14 mouse cellular contexts compared by ENCODE assay signal in the genomic region with DNA sequence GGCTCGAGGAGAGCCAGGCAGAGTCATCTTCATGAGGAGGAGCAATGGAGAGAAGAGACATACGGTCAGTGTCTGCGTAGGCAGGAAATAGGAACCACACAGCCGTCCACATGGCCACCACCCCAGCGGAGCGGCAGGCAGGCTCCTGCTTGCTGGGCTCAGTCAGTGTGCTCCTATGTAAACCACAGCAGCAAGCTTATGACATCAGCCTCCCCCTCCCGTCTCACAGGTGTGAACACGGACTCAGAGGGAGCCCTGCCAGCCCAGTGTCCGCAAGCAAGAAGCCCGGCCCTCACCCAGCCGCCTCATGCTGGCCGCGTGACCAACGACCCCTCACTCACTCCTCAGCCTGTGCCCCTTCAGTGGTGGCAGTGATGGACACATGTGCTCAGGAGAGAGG.
DNase-seq lines count a peak whose midpoint lies in the region; ATAC-seq and TF ChIP-seq lines count a peak whose summit lies in the region.
"Had no signal": no experiment of that assay in that cellular context is flagged by ENCODE, and none has a peak within 500 bp of the region (broad histone marks: within the 10 kb centered on the region; RNA-seq: fewer than 3 reads in every experiment).

No protein-coding gene starts in this region.

- intact Hi-C loops in heart, postnatal 10 days (cut with DNase I), result loop anchor here (5.0 kb wide), 1 partner anchor 76 kb away; no protein-coding TSS in a partner anchor
- intact Hi-C loops in gastrocnemius, adult 2 months (cut with DNase I), result no loop called here

- no peak overlapping the region for H3K4me2 ChIP-seq in lung, postnatal 0 days (replicated peaks; ENCODE audit: low read depth, low read length)
- H3K4me2 ChIP-seq in embryonic facial prominence, embryonic 14.5 days (ENCODE audit: low read depth, low read length), result no peak overlapping the region
- no peak overlapping the region for H3K4me2 ChIP-seq in limb, embryonic 15.5 days
- no peak overlapping the region for H3K4me2 ChIP-seq in midbrain, embryonic 16.5 days (ENCODE audit: low read length)
- H3K4me2 ChIP-seq: liver, embryonic 15.5 days had no signal

- no peaks in the 10 kb centered on the region for H3K27me3 ChIP-seq in lung, postnatal 0 days (replicated peaks; ENCODE audit: insufficient read depth, low read length)
- no peaks in the 10 kb centered on the region for H3K27me3 ChIP-seq in embryonic facial prominence, embryonic 14.5 days (replicated peaks; ENCODE audit: control insufficient read depth, insufficient read depth, low read length)
- no peaks in the 10 kb centered on the region for H3K27me3 ChIP-seq in limb, embryonic 15.5 days
- no peaks in the 10 kb centered on the region for H3K27me3 ChIP-seq in midbrain, embryonic 16.5 days (ENCODE audit: control insufficient read depth, insufficient read depth, low read depth, low read length)

- no peaks in the 10 kb centered on the region for H3K9me3 ChIP-seq in lung, postnatal 0 days (ENCODE audit: low read length)
- H3K9me3 ChIP-seq in embryonic facial prominence, embryonic 14.5 days (ENCODE audit: control insufficient read depth, low read length), result 0 out of 2 replicates have a peak, but pooled peaks cover 4% of the 10 kb centered on the region
- H3K9me3 ChIP-seq in limb, embryonic 15.5 days, result no peaks in the 10 kb centered on the region
- H3K9me3 ChIP-seq in midbrain, embryonic 16.5 days (replicated peaks; ENCODE audit: control insufficient read depth, low read length, poor library complexity, severe bottlenecking), result no peaks in the 10 kb centered on the region
- H3K9me3 ChIP-seq: liver, embryonic 15.5 days had no signal

- TF ChIP-seq CTCF in lung, postnatal 0 days (IDR thresholded peaks at IDR 0.05), result no peak
- no peak for TF ChIP-seq CTCF in gastrocnemius, adult 2 months (IDR thresholded peaks at IDR 0.05)

- no peaks in the 10 kb centered on the region for H3K36me3 ChIP-seq in lung, postnatal 0 days (ENCODE audit: insufficient read depth, low read length)
- H3K36me3 ChIP-seq in embryonic facial prominence, embryonic 14.5 days (ENCODE audit: control insufficient read depth, insufficient read depth, low read length), result no peaks in the 10 kb centered on the region
- H3K36me3 ChIP-seq in limb, embryonic 15.5 days, result no peaks in the 10 kb centered on the region
- H3K36me3 ChIP-seq in midbrain, embryonic 16.5 days (ENCODE audit: control insufficient read depth, insufficient read depth, low read length), result no peaks in the 10 kb centered on the region
- H3K36me3 ChIP-seq: liver, embryonic 15.5 days had no signal

- DNase-seq in heart, postnatal 4 days, result peak; percentile 21
- DNase-seq in heart, postnatal 10 days, result no peak
- peak; percentile 42 for DNase-seq in lung, postnatal 0 days (ENCODE audit: low spot score)
- DNase-seq in lung, postnatal 4 days, result no peak
- DNase-seq in embryonic facial prominence, embryonic 14.5 days (ENCODE audit: low spot score), result no peak
- no peak for DNase-seq in gastrocnemius, adult 2 months
- DNase-seq: cerebellum, adult 18-20 months; embryo, embryonic 11 days; kidney, postnatal 25 days; thymus, postnatal 36 days had no signal

- peak; percentile 32; the same call in 1 of the 2 replicates for ATAC-seq in lung, postnatal 0 days
- ATAC-seq in embryonic facial prominence, embryonic 14.5 days (ENCODE audit: low read depth), result peak; percentile 47; the same call in 1 of the 2 replicates
- ATAC-seq in limb, embryonic 15.5 days (ENCODE audit: insufficient number of reproducible peaks, low FRiP score, low TSS enrichment, low read depth), result 0 out of 2 replicates have a peak, but pooled peaks have one; percentile 14
- no peak for ATAC-seq in midbrain, embryonic 16.5 days

- H3K9ac ChIP-seq in lung, postnatal 0 days (replicated peaks; ENCODE audit: low read depth), result no peak overlapping the region
- H3K9ac ChIP-seq in embryonic facial prominence, embryonic 14.5 days (ENCODE audit: low read depth, low read length), result 0 out of 2 replicates have a peak overlapping the region, but pooled peaks have one; percentile 35
- no peak overlapping the region for H3K9ac ChIP-seq in limb, embryonic 15.5 days
- H3K9ac ChIP-seq in midbrain, embryonic 16.5 days (ENCODE audit: low read depth, low read length), result no peak overlapping the region
- H3K9ac ChIP-seq: liver, embryonic 15.5 days had no signal

- no peak overlapping the region for H3K4me3 ChIP-seq in lung, postnatal 0 days (ENCODE audit: low read depth, low read length)
- H3K4me3 ChIP-seq in embryonic facial prominence, embryonic 14.5 days (ENCODE audit: low read depth, low read length), result no peak overlapping the region
- H3K4me3 ChIP-seq in limb, embryonic 15.5 days, result no peak overlapping the region
- no peak overlapping the region for H3K4me3 ChIP-seq in gastrocnemius, adult 2 months
- no peak overlapping the region for H3K4me3 ChIP-seq in midbrain, embryonic 16.5 days (ENCODE audit: low read depth, low read length)
- H3K4me3 ChIP-seq: liver, embryonic 15.5 days; myocyte had no signal

- WGBS in lung, postnatal 0 days, result 38% methylated on average over 14 of the region's 14 CpGs
- WGBS in embryonic facial prominence, embryonic 14.5 days, result 61% methylated on average over 14 of the region's 14 CpGs
- WGBS in limb, embryonic 15.5 days, result 52% methylated on average over 14 of the region's 14 CpGs
- whole genome bisulfite sequencing in midbrain, embryonic 16.5 days, result 78% methylated on average over 14 of the region's 14 CpGs

- no peak overlapping the region for H3K27ac ChIP-seq in lung, postnatal 0 days (ENCODE audit: low read length)
- no peak overlapping the region for H3K27ac ChIP-seq in embryonic facial prominence, embryonic 14.5 days (replicated peaks; ENCODE audit: low read depth, low read length)
- no peak overlapping the region for H3K27ac ChIP-seq in limb, embryonic 15.5 days
- no peak overlapping the region for H3K27ac ChIP-seq in gastrocnemius, adult 2 months
- H3K27ac ChIP-seq in midbrain, embryonic 16.5 days (ENCODE audit: low read length), result no peak overlapping the region
- H3K27ac ChIP-seq: liver, embryonic 15.5 days had no signal

- TF ChIP-seq EP300 in lung, postnatal 0 days (IDR thresholded peaks at IDR 0.05), result no peak

- peaks cover 14% of the 10 kb centered on the region for H3K4me1 ChIP-seq in lung, postnatal 0 days (ENCODE audit: insufficient read depth, low read depth, low read length)
- H3K4me1 ChIP-seq in embryonic facial prominence, embryonic 14.5 days (ENCODE audit: control insufficient read depth, insufficient read depth, low read length), result peaks cover 15% of the 10 kb centered on the region; the same call in 1 of the 2 replicates
- H3K4me1 ChIP-seq in limb, embryonic 15.5 days, result peaks cover 46% of the 10 kb centered on the region
- H3K4me1 ChIP-seq in midbrain, embryonic 16.5 days (ENCODE audit: control insufficient read depth, insufficient read depth, low read length), result no peaks in the 10 kb centered on the region
- H3K4me1 ChIP-seq: liver, embryonic 15.5 days had no signal

Comparison
In these comparisons a context has a peak if more than half of its experiments do, and no peak if none do; other contexts are left out.
1. DNase-seq: peak in heart, postnatal 4 days (single experiment) and lung, postnatal 0 days (single experiment); none in heart, postnatal 10 days (0 of 2), lung, postnatal 4 days (0 of 2), embryonic facial prominence, embryonic 14.5 days (single experiment) and gastrocnemius, adult 2 months (single experiment).